Mouse (Mus musculus): ENCODE measurements at regions not wholly inside any gene's neighbourhood (a gene's known extent, or its start where the extent isn't known, plus 50 kb on each side); places are given as distances from the start of the nearest gene placed in this dataset.

DNA sequence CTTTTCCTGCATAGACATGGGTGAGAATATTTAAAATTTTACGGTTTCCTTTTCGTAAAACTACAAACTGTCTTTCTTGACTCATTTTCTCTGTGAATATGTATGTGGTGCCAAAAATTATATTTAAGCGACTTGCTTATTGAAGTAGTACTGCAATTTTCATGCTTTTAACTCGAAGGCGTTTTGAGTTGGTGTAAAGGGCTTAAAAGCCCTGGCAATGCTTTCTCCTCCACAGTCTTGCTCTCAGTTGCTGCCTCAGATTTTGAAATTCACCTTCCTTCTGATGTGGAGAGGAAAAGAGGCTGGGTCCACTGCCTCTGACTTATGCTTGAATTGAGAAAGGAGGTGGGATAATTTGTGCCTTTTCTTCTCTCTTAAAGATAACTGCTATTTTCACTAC lies 629.6 kb upstream of the Nrsn1 start:
- no peak for TF ChIP-seq CTCF (IDR thresholded peaks at IDR 0.05; ENCODE audit: insufficient read depth, low read length)
- no peak for TF ChIP-seq POLR2A (IDR thresholded peaks at IDR 0.05; ENCODE audit: borderline replicate concordance, extremely low read depth, low read depth, low read length)

All from lung, adult 2 months (tissue).